Mouse (Mus musculus) cortical plate, adult 2 months (tissue): Measurements from ENCODE around the gene Dcbld1.

Experiments
- CTCF ChIP-seq: fragments of 200-500 bp; IDR thresholded peaks from 2 replicates; pipeline ENCODE4 v1.5.1; 2011; ENCODE audit warnings: mild to moderate bottlenecking, control low read depth, low read length; ENCODE audit not compliant: insufficient read depth; ENCODE audit errors: extremely low read depth
- POLR2A ChIP-seq: fragments of 200-500 bp; IDR thresholded peaks from 2 replicates; pipeline ENCODE4 v1.6.1; 2011; ENCODE audit warnings: mild to moderate bottlenecking, low read length, control low read depth; ENCODE audit not compliant: insufficient read depth; ENCODE audit errors: extremely low read depth

- TF ChIP-seq POLR2A: no peak
- no peak for TF ChIP-seq CTCF
Observed at GRCm38 (mm10) chr10:52242680-52243323, 9.4 kb downstream of the Dcbld1 start.
